In genomic region chr11:73198603-73199229, GRCm38 (mm10) we compare ENCODE assay signal across 8 mouse cellular contexts. TPM values are rescaled to one million over a fixed set of nuclear protein-coding genes. Genes with fewer than 3 reads are reported as not detected.
DNase-seq lines count a peak whose midpoint lies in the region; ATAC-seq and TF ChIP-seq lines count a peak whose summit lies in the region.

TSS of gene Ctns (minus strand) at chr11:73199042.

- peak; percentile 93 for DNase-seq in kidney, adult 11 months
- DNase-seq in kidney, adult 18-20 months = no peak
- peak; percentile 89 for DNase-seq in cerebellum, adult 11-12 months
- DNase-seq in hindbrain, postnatal 0 days (ENCODE audit: low spot score) = peak; percentile 90
- peak in 1 of 2 experiments; percentile 82 for DNase-seq in left cerebral cortex, adult 2 months (ENCODE audit: extremely low spot score in 1 of 2, low spot score in 2 of 2)
- DNase-seq in lung, postnatal 4 days = peak; percentile 86 to 88
- DNase-seq in right cerebral cortex, postnatal 36 days (ENCODE audit: low spot score in 2 of 2) = peak; percentile 83 to 88

- H3K9me3 ChIP-seq in hindbrain, postnatal 0 days (ENCODE audit: low read length) = no peaks in the 10 kb centered on the region

- peak within 1 kb of the TSS; percentile 82 for H3K9ac ChIP-seq in hindbrain, postnatal 0 days (replicated peaks; ENCODE audit: low read length)

- peak; percentile 33; the same call in 1 of the 2 replicates for TF ChIP-seq CTCF in hindbrain, postnatal 0 days (IDR thresholded peaks at IDR 0.05; ENCODE audit: low read depth)
- TF ChIP-seq CTCF in left cerebral cortex, adult 2 months (IDR thresholded peaks at IDR 0.05) = no peak; the same call in none of the 2 replicates

- H3K4me1 ChIP-seq in hindbrain, postnatal 0 days (ENCODE audit: insufficient read depth, low read length) = peaks cover 9% of the 10 kb centered on the region; the same call in 1 of the 2 replicates

- peak within 1 kb of the TSS; percentile 96 for H3K4me2 ChIP-seq in hindbrain, postnatal 0 days (ENCODE audit: low read depth, low read length)

- H3K27me3 ChIP-seq in hindbrain, postnatal 0 days (ENCODE audit: insufficient read depth, low read length) = no peaks in the 10 kb centered on the region

- intact Hi-C loops in left cerebral cortex, adult 2 months (cut with DNase I) = loop anchor here (2.0 kb wide), 1 partner anchor 22 kb away; the partner anchor contains the start of genes Emc6 and Tax1bp3

- peaks cover 11% of the 10 kb centered on the region; the same call in 1 of the 2 replicates for H3K36me3 ChIP-seq in hindbrain, postnatal 0 days (ENCODE audit: insufficient read depth, low read length)

- H3K27ac ChIP-seq in hindbrain, postnatal 0 days = peak within 1 kb of the TSS; percentile 74
- H3K27ac ChIP-seq in left cerebral cortex, adult 2 months = peak within 1 kb of the TSS; percentile 96

- 1% methylated on average over 22 of the region's 22 CpGs for WGBS in hindbrain, postnatal 0 days

- ATAC-seq in frontal cortex, adult (ENCODE audit: low TSS enrichment) = peak; percentile 95
- ATAC-seq in hindbrain, postnatal 0 days = peak; percentile 97

- H3K4me3 ChIP-seq in hindbrain, postnatal 0 days (ENCODE audit: low read length) = peak within 1 kb of the TSS; percentile 63
- H3K4me3 ChIP-seq in left cerebral cortex, adult 2 months = peak within 1 kb of the TSS; percentile 90

RNA-seq across cellular contexts. Expression of gene Ctns, which starts in this region (rescaled TPM):
- 20.2 and 20.9 TPM in 2 replicates for total RNA-seq in hindbrain, postnatal 0 days (2014; rRNA removed)
- 13.0 and 14.0 TPM in 2 replicates for polyA plus RNA-seq in hindbrain, postnatal 0 days (2015; fragmentation: Nextera tagmentation; extraction: Ambion mirVana)
- 10 to 100 TPM; 19.3 to 20.2 TPM for total RNA-seq in left cerebral cortex, adult 2 months (2021)
